Mouse (Mus musculus) MN1 (cell line): Measurements from ENCODE around the gene Phc2.
"Not testable (repeated sequence)": the region's sequence is repeated elsewhere in the genome, so short reads cannot be mapped to it uniquely, and the experiment has no call there.

Source experiments
- DNase-seq: peaks from one replicate; pipeline ENCODE4 v3.0.0-alpha.2; 2016; ENCODE audit warnings: low spot score

Phc2 gene

DNA sequence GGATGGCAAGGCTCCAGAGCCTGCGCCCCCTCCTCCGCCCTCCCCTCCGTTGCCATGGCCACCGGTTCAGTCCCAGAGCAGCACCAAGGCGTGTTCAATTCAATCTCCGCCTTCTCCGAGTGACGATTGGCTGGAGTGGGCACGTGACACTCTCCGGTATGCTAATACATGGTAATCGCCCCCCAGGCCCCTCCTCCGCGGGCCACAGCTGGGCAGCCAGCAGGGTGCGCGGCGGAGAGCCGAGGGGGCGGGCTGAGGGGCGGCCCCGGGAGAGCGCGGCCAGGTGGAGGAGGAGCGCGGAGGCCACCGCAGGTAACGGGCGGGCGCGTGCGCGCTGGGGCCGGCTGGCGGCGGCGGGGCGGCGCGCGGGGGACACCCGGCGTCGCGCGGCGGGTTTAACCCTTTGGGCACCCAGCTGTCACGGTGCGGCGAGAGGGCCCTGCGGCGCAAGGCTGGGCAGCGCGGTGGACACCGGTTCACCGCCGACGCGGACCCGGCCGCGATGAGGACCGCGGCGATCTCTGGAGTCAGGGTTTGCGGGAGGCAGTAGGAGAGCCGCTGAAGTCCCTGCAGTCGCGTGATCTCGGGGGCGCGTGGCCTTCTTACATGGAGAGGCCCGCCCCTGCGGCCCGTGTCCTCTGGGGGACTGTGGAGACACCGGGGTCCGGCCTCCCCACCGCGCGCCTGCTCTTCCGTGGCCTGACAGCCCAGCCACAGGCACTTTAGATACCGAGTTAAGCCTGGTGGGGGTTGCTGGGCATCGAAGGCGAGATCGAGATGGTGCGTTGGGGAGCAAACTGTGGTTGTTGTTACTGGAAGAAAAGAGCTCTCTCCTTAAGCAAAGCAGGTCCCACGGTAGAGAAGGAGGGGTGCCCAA lies at the start of gene Phc2:
Gene Phc2, plus strand, starts transcription at position 198 of the 877 bp plus-strand sequence.
- peak; percentile 95 for DNase-seq

- DNase-seq, result no peak
Observed at GRCm38 (mm10) chr4:128606586-128606985, 47.9 kb upstream of the Phc2 start.

GRCm38 (mm10) chr4:128607661-128608060 lies 46.8 kb upstream of the Phc2 start:
- DNase-seq, result no peak

DNA sequence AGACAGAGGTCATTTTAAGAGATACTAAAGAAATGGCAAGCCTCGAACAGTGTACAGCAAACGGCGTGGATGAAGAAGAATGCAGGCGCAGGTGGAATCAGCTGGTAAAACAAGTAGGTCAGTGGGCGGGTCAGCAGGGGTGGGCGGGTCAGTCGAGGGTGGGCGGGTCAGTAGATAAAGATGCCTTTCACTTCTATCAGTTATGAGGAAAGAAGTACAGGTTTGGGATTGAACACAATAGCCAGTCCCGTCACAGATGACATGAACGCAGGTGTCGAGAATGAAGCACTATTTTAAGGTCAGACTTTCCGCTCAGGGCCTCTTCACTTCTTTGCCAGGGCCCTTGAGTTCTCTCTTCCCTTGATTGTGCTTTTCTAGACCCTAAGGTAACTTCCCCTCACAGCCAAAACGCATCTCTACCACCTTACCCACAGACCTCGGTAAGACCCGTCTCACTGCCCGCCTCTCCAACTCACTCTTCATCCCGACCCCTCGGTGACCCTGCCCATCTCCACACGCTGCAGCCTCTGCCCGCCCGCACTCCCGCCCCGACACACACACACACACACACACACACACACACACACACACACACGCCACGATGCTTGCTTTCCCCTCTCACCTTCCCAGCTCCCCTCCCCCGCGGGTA lies 45.1 kb upstream of the Phc2 start:
- DNase-seq, result no peak

- DNase-seq, result peak; percentile 95
Observed at GRCm38 (mm10) chr4:128609925-128610402, 44.5 kb upstream of the Phc2 start, which contains the start of gene Zscan20. Gene Zscan20 (minus strand): TSS chr4:128610098.

DNA sequence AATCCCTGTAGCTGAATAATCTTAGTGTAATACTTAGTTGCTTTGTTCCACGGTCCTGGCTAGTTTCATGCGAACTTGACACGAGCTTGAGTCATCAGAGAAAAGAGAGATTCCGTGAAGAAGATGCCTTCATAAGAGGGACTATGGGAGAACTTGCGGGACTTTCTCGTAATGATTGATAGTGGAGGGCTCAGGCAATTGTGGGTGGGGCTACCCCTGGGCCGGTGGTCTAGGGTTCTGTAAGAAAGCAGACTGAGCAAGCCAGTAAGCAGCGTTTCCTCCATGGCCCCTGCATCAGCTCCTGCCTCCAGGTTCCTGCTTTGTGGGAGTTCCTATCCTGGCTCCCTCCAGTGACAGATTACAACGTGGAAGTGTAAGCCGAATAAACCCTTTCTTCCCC lies 43.8 kb upstream of the Phc2 start:
- peak; percentile 11 for DNase-seq

DNA sequence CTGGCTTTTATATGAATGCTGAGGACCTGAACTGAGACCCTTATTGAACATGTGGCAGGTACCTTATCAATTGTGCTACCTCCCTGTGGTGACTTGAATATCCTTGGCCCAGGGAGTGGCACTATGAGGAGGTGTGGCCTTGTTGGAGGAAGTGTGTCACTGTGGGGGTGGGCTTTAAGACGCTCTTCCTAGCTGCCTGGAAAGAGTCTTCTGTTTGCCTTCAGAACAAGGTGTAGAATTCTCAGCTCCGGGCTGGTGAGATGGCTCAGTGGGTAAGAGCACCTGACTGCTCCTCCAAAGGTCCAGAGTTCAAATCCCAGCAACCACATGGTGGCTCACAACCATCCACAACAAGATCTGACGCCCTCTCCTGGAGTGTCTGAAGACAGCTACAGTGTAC lies 42.8 kb upstream of the Phc2 start:
- DNase-seq, result not testable (repeated sequence)

GRCm38 (mm10) chr4:128613326-128613725 lies 41.2 kb upstream of the Phc2 start:
- DNase-seq, result peak; percentile 79

DNA sequence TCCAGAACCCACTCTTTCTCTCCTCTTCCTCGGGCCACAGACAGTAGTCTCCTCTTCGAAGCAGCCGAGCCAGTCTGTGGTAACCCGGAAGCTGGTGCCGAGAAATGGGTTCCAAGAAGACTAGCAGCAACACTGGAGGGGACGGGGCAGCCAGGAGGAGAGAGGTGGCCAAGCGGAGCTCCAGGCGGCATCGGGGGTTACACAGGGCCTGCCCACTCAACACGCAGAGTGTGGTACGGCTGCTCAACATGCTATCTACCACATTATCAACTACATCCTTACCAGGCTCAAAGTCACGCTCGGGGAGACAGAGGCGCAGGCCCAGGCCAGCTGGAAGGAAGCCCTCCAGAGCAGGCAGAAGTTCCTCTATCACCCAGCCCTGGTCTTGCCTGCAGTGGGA lies 38.7 kb upstream of the Phc2 start:
- DNase-seq, result peak; percentile 7

GRCm38 (mm10) chr4:128617363-128618120 lies 37.0 kb upstream of the Phc2 start:
- DNase-seq, result peak; percentile 45

- peak; percentile 28 for DNase-seq
Observed at GRCm38 (mm10) chr4:128618246-128618911, 36.1 kb upstream of the Phc2 start, which contains the start of gene Tlr12. Gene Tlr12 (minus strand): TSS chr4:128618619.

- no peak for DNase-seq
Observed at GRCm38 (mm10) chr4:128618963-128619362, 35.5 kb upstream of the Phc2 start.

GRCm38 (mm10) chr4:128620572-128620971 lies 33.9 kb upstream of the Phc2 start:
- no peak for DNase-seq

DNA sequence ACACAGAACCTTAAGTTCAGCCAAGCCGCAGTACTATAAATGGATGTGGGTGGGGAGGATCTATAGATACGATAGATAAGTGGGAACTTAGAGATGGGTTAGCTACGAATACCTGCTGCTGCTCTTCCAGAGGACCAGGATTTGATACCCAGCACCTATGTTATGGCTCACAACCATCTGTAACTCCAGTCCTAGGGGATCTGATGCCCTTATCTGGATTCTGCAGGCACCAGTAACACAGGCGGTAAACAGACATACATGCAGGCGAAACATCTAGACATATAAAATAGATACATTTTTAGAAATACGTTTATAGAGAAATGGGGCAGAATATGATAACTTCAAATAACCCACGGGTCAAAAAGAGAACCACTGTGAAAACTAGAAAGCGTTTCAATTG lies 33.4 kb upstream of the Phc2 start:
- DNase-seq, result no peak

- DNase-seq, result no peak
Observed at GRCm38 (mm10) chr4:128635451-128635850, 19.1 kb upstream of the Phc2 start.

- no peak for DNase-seq
Observed at GRCm38 (mm10) chr4:128635894-128636585, 18.5 kb upstream of the Phc2 start.

GRCm38 (mm10) chr4:128637250-128637649 lies 17.3 kb upstream of the Phc2 start:
- DNase-seq, result no peak

- no peak for DNase-seq
Observed at GRCm38 (mm10) chr4:128638265-128638923, 16.1 kb upstream of the Phc2 start.

DNA sequence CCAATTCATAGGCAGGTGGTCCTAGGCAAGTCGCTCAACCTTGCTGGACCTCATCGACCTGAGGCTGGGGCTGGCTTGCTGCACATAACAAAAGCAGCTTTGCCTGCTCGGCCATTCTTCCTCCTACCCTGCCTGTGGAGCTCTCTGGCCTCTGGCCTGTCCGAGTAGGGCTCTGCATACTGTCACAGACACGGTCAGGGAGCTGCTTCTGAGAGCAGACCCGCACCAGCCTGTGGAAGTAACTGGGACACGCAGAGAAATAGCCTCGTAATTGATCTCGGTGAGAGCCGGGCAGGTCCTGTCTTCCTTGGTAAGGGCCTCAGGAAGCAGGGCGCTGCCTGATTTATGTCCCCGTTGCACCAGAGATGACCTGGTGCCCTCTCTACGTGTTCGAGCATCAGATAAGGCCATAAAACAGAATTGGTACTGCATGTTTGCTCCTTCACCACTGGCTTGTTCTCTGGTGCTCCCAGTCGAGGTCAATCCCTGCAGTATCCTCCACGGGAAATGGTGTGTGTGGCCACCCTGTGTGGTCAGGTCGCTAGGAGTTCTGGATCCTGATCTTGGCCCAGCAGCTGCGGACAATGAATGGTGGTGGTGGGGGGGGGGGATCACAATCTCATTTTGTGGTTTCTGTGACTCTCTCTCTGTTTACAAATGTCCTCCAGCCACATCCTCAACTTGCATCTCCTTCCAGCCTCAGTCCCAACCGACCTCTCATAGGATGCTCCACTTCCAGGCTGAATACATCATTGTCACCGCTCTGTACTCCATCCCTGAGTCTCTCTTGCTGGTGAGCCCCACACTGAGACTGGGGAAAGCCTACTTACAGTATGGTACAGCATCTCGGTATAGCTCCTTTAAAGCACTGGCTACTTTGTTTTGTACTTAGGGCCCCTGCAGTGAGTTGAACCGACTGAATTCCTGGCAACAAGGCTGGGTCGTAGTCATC lies 12.5 kb upstream of the Phc2 start:
- DNase-seq, result peak; percentile 40
